Mouse (Mus musculus): ENCODE measurements at regions not wholly inside any gene's neighbourhood (a gene's known extent, or its start where the extent isn't known, plus 50 kb on each side); places are given as distances from the start of the nearest gene placed in this dataset.

GRCm38 (mm10) chr10:95035371-95035770 lies 90.7 kb upstream of the Plxnc1 start:
- TF ChIP-seq POLR2A (IDR thresholded peaks at IDR 0.05; ENCODE audit: extremely low read depth, insufficient read depth, low read length) (no peak), CTCF (IDR thresholded peaks at IDR 0.05; ENCODE audit: extremely low read depth, insufficient read depth, low read length) (no peak)

All from cortical plate, adult 2 months (tissue).